Mouse (Mus musculus): Measurements from ENCODE around the gene Gm20914. TPM values are rescaled to one million over a fixed set of nuclear protein-coding genes. Genes with fewer than 3 reads are reported as not detected.
"Not testable (repeated sequence)": the region's sequence is repeated elsewhere in the genome, so short reads cannot be mapped to it uniquely, and the experiment has no call there.

Gene Gm20914
- not detected in 2 replicates for polyA plus RNA-seq (2015; fragmentation: Nextera tagmentation; extraction: Ambion mirVana)

GRCm38 (mm10) chrY:5725678-5726077 is at the start of gene Gm20914:
Gene Gm20914 (plus strand): TSS chrY:5725978.
- H3K9me3 ChIP-seq; H3K27me3 ChIP-seq; H3K4me3 ChIP-seq; H3K4me2 ChIP-seq; H3K4me1 ChIP-seq; H3K27ac ChIP-seq; H3K36me3 ChIP-seq; H3K9ac ChIP-seq; ATAC-seq (ENCODE audit: insufficient number of reproducible peaks, low FRiP score, low TSS enrichment, low read depth): not testable (repeated sequence)
- no CpG with 5 or more reads among the region's 4 CpGs for WGBS

Other genes starting within 250 kb of the Gm20914 start
- gene Gm21854, start 69.0 kb upstream of the Gm20914 start, polyA plus RNA-seq (2015; fragmentation: Nextera tagmentation; extraction: Ambion mirVana), result not detected in 2 replicates
- not detected in 2 replicates for gene Gm28171, start 67.4 kb downstream of the Gm20914 start, polyA plus RNA-seq (2015; fragmentation: Nextera tagmentation; extraction: Ambion mirVana)
- gene Gm21778, start 216.5 kb downstream of the Gm20914 start, polyA plus RNA-seq (2015; fragmentation: Nextera tagmentation; extraction: Ambion mirVana), result not detected in 2 replicates

All from limb, embryonic 15.5 days (tissue).